Mouse (Mus musculus): ENCODE measurements around the gene Opcml. TPM values are rescaled to one million over a fixed set of nuclear protein-coding genes. Genes with fewer than 3 reads are reported as not detected.

Opcml gene
- total RNA-seq, 2 experiments from 2014 or later = 1.0 to 1.1 TPM

DNA sequence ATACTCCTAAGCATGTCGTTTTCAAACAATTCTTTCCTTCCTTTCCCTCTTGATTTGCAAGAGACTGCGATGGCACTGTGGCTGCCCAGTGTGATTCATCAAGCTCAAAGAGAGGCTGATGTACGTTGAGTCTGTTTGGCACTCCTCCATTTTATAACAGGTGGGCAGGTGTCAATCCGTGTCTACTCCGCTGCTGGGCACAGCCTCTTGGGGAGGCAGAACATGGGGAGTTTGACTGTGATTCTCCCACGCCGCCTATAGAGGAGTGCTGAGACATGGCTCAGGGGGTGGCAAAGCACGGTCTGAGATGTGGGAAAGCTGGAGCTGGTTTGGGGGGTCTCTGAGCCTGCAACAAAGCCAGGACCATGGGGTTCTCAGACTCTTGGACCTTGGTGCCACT lies 513.1 kb downstream of the Opcml start:
- DNase-seq = no peak
- intact Hi-C loops (cut with DNase I) = no loop called here

DNA sequence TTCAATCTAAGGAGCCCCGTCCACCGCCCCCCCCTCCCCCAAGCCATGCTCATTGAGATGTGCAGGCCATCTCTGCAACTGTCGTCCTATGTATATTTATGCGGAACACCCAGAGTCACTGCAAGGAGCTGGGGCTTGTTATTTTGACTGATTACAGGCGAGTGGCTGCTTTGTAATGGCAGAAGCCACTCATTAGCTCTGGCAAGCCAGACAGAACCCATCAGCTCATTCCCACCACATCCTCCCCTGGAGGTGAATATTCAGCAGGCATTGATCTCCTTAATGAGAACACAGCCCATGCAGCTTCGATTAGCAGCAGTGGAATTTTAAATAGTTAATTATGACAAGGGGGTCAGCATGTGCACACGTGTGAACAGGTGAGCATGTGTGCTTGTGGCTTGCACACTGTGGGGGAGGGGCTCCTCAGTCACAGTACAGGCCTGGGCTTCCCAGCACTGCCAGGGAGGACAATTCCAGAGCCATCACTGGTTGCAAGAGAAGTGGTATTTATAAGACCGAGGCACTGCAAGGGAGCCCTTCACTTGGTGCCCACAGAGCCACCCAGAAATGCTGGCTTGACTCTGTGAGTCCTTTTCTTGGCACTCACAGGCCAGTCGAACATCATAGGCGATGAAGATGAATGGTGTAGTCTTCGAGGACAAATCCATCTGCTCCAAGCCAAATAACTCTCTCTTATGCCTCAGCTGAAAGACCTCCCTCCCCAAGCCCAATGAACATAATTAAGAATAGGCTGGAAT lies 516.0 kb downstream of the Opcml start:
- DNase-seq = no peak
- intact Hi-C loops (cut with DNase I) = no loop called here

DNA sequence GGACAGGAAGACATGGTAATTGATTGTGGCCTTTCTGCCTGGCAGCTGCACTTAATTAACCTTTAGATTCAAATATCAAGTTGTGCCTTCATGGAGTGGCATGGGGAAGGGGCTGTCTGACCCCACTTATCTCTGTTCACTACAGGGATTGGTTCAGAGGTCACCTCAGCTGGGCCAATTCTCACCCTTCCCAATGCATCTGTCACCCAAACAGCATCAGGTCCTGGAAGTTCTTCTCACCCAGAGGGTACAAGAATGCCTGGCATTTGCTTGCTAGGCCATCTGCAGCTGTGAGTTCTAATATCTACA lies 516.5 kb downstream of the Opcml start:
- intact Hi-C loops (cut with DNase I) = no loop called here
- no peak for DNase-seq

DNA sequence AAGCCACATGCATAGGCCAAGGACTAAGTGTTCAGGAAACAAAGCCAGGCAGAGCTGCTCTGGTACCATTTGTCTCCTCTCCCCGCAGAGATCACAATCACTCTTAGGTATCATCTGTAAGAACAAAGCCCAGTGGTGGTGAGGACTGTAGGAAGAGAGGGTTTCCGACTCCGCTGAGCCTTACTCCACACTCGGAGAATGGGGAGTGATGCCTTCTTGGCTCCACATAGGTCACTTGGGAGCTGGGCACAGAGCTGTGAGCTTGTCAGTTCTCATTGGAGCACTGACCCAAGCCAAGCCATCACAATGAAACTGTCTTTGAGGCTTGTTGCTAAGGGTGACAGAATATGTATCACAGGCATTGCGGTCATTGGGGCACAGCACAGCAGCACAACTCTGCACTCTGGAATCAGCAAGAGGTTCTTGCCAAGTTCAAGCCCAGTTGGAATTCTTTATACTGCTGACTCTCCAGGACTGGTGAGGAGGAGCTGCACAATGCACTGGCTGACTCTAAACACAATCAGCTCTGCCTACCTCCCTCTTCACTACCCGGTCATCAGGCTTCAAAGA lies 517.0 kb downstream of the Opcml start:
- no peak for DNase-seq
- intact Hi-C loops (cut with DNase I) = no loop called here

DNA sequence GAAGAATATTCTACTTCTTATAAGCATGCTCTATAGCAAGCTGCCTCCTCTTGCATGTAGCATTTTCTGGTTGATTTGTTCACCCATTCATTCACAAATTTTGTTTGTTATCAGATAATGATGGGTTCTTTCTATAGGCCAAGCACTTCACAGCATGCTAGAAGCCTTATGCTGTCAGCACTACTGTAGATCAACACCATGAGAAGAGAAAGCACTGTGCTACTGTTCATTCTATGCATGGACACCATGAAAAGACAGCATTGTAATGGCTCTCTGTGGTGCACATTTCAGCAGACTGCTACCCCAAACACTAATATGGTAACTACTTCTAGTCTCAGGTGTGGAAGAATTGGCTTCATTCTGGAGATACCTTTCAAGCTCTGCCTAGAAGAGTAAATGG lies 527.3 kb downstream of the Opcml start:
- intact Hi-C loops (cut with DNase I) = no loop called here
- DNase-seq = no peak

DNA sequence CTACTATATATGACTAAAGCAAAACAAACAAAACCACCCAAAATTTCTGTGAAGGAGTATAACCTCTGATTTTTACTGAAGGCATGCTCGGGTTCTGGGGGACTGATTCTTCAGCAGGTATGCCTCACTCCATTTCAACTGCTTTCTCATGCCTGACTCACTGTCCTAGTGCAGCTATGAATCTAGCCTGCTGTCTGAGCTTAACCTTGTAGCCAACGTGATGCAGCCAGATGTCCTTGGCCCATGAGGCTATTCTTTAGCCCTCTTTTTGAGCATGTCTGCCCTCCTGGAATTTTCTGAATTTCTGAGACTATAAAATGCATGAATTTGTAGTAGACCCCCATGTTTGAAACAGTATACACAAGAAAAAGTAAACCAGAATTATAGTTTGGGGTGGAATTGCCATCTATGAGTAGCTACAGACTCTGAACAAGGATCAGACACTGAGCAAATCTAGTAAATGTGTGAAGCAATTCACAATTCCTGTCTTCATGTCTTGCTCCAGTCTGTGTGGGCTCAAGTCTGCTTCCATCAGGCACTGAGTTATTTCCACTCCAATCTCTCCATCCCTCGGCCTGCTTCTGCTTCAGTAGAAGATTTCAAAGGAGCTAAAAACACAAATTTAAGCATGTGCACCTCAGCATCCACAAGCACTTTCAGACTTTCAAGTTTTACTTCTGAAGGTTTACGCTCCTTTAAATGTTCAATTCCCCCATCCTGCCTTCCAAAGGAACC lies 528.6 kb downstream of the Opcml start:
- intact Hi-C loops (cut with DNase I) = no loop called here
- no peak for DNase-seq

DNA sequence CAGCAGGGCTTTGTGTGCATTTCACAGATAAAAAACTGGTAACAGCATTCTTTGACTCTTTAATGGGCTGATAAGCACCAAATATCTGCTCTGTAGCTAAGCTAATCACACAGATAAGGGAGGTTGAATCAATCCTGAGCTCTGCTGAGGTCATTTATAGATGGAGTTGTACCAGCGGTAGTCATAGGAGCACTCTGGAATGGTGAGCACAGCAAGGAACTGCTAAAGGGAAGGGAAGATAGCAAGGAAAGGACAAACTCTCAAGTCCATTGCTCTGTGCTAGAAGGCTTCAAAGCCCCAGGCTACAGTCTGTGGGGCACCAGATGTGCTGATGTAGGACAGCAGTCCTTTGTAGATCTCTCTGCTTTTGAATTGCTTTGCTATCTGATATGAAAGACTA lies 529.2 kb downstream of the Opcml start:
- intact Hi-C loops (cut with DNase I) = no loop called here

DNA sequence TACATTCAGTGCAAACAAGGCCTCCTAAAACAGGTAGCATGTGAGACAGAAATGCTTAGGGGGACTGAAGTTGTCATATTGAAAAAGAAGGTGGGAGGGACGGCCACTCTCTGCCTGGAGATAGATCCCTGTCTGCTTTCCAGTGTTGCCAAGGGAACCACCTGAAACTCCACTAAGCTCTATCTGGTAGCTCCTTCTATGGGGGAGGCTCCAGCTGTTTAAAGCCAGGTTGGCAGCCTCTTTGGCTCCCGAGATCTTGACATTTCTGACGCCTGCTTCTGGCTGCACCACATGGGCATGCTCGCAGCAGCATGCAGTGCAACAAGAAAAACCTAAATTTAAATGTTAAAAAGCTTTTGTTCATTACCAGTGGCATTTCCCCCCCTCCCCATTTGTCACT lies 537.4 kb downstream of the Opcml start:
- DNase-seq = no peak
- intact Hi-C loops (cut with DNase I) = loop anchor here (2.0 kb wide), 1 partner anchor 65 kb away; no protein-coding TSS in a partner anchor

More for the DNA sequence above, 529.2 kb downstream of the Opcml start:
- no peak for DNase-seq

DNA sequence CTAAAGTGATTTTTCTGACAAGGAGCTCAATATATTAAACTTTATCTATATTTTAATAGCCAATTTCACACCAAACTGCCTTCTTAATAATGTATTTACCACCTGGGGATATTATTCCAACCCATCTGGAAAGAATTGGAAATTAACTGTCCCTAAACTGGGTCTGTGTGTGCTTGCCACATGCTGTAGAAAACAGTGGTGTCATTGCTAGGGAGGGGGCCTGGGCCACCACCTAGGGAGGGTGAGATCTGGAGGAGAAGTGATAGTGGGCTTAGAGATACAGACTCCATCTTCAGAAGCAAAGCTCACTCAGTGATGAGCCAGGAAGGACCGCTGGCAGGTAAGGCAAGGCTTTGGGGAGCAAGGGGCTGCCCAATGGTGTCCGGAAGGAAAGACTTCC lies 537.9 kb downstream of the Opcml start:
- DNase-seq = no peak
- intact Hi-C loops (cut with DNase I) = loop anchor here (2.0 kb wide), 1 partner anchor 66 kb away; no protein-coding TSS in a partner anchor

DNA sequence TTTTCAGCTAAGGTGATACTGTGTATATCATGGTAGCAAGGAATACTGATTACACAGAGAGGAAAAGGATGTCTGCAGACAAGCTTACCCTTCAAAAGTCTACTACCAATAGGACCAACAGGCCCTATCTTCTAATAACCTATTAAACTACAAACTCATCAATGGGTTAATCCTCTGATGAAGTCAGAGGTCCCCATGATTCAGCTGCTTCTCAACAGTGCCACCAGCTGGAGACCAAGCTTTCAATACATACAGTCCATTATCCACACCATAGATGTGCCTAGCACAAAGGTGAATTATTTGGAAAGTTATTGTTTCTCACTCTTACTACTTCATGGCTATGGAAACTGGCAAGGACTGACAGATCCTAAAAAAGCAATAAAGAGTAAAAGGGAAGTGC lies 538.9 kb downstream of the Opcml start:
- DNase-seq = no peak
- intact Hi-C loops (cut with DNase I) = loop anchor here (2.0 kb wide), 1 partner anchor 67 kb away; no protein-coding TSS in a partner anchor

DNA sequence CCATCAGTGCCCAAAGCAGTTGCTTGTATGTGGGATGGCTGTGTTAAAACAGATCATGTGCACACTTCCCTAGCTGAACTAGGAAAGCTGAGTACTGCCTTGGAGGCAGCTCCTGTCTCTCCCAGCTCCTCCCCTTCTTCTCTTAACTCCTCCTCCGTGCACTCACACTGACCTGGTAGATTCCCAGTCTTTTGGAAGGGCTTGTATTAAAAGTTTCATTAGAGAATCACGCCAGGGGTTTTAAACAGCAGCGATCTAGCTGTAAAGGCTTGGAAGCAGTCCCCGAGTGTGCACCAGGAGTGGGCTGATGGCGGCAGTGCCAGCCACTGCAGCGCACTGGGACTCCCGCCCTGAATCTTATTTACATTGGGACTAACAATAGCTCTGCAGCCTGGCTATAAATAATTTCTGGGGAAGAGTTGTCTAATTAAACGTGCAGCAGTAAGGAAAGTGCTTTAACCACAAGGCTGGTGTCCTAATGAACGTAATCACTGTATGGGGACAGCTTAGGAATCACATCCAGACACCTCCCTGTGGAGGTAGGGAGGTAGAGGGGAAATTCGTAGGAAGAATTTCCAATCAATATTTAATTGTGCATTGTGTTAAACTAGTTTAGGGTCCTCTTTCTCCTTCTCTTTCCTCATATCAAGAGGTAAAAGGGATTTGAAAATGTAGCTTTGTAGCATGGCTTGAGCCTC lies 546.1 kb downstream of the Opcml start:
- intact Hi-C loops (cut with DNase I) = loop anchor here (10.0 kb wide), 1 partner anchor 1318 kb away; no protein-coding TSS in a partner anchor
- DNase-seq = peak in 1 of 2 experiments; percentile 4

DNA sequence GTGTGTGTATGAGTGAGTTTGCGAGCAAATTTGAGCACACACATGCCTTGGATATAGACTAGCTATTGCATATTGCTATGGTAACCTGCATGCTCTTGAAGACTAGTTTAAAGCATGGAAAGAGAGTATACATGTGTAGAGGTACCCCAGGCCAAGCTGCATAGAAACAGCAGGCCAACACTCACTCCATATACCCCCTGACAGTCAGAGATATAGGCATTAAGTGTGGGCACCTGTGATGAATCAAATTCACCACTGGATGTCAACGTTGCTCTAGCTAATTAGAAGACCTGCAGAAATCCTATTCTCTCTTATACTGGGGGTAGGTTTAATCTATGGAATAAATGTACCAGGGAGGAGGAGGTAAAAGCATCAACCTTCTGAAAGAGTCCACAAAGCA lies 547.3 kb downstream of the Opcml start:
- no peak for DNase-seq
- intact Hi-C loops (cut with DNase I) = loop anchor here (10.0 kb wide), 1 partner anchor 1317 kb away; no protein-coding TSS in a partner anchor

DNA sequence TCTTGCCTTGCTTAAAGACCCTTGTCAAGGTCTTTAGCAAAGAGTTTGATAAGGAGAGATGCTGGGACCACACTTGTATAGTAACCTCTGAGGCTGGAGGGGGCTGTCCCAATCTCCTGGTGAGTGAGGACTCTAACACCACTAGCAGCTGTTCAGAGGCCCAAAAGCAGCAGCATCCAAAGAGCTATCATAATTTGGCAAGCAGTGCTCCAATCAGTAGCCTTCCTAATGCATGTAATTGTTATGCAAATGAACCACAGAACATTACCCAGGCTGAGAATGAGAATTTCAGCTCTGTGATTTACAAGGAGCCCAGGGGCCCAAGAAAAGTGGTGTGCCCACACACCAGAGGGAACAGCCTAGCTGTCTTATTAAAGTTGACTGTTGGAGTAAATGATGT lies 564.4 kb downstream of the Opcml start:
- DNase-seq = no peak
- intact Hi-C loops (cut with DNase I) = no loop called here

DNA sequence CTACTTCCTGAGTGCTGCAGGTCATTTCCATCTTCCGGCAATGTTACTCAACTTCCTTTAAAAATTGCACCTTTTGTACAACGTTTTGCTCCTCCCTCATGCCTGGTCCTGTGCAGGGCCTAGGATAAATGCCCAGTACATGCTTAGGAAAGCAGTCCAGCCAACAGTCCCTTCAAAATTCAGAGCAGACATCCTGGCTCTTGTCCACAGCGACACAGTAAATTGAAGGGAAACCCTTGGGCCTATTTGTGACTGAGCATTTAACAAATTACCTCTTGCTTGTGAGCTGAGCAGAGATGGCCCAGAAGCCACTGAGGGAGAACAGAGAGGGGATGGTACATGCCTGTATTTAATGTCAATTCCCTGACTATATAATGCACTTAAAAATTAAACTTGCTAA lies 567.4 kb downstream of the Opcml start:
- intact Hi-C loops (cut with DNase I) = no loop called here
- DNase-seq = no peak

DNA sequence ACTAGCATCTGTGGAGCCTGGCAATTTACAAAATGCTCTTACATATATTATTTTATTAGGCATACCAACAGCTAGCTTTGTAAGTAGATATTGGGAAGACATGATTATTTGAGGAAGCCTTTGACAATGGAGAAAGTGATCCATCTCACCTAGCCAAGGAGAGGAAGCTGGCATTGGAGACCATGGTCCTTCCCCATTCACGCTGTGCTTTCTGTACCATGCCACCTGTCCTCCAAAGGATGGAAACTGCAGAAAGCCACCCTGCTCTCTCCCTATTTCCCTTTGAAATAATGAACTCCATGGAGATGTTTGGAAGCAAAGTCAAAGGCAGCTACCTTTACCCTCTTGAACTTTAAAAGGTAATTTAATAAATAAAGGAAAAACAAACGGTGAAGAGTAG lies 570.1 kb downstream of the Opcml start:
- no peak for DNase-seq
- intact Hi-C loops (cut with DNase I) = no loop called here

DNA sequence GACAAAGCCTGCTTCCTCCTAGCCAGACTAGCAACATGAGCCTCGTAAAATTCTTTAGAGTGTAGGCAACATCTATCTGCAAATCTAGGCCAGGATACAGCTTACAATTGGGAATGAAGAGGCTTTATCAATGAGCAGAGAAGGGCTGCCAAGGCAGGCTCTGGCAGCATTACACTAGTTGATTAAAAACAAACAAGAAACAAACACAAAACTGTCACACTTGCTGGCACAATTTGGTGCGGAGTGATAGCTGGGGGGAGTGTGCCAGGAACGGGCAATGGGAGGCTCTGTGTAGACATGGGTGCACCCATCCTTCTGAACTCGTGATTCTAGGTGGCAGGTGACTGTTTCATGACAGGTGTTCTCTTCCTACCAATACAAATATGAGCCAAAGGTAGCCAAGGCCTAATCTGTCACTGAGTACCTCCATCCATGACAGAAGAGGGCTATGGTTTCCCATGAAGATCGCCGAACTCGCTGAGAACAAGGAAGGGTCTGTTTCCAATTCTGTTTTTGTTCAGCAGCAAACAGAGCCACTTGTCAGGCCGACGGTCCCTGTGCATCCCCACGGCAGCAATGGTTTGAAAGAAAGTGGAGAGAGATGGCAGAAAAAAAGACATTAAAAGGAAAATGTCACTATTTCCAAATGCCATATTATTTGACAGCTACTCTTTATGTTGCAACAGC lies 574.0 kb downstream of the Opcml start:
- no peak for DNase-seq
- intact Hi-C loops (cut with DNase I) = no loop called here

DNA sequence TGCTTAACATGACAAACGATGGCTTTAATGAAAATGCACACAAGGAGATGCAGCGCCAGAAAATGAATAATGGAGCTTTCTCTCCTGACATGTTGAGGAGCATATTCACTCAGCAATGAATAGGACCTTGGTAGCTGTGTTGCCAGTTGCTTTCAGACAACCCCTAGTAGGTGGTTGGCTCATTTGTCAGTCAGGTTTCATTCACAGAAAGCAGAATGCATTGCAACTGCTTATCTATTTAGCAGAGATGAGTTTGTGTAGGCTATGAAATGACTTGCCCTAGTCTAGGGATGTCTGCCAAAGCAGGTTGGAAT lies 574.5 kb downstream of the Opcml start:
- intact Hi-C loops (cut with DNase I) = no loop called here
- no peak for DNase-seq

DNA sequence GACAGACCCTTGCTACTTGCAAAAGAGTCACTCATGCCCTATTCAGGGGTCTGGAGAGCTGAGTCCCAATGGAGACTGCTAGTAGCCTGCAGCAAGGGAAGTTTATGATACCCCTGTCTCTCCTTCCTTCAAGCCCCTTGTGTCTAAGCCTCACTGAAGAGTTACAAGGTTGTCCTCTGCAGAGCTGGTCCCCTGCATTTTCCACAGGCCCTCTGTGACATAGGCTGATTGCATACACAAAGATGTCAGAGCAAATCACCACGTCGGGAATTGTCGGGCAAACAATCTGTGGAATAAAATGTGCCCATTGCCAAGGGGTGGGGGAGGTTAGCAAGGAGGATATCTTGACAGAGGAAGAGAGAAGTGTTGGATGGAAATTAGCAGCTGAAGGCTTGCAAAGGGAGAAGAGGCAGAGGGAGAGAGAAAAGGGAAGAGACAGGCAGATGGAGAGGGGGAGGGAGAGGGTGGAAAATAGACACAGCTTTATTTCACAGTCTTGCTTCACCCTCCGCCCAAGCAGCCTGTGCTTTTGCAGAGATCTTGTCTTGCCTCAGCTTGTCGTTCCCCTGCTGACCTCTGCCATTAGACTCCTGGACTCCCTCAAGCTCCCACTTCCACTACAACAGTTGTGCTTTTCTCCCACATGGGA lies 596.1 kb downstream of the Opcml start:
- intact Hi-C loops (cut with DNase I) = no loop called here
- no peak for DNase-seq

DNA sequence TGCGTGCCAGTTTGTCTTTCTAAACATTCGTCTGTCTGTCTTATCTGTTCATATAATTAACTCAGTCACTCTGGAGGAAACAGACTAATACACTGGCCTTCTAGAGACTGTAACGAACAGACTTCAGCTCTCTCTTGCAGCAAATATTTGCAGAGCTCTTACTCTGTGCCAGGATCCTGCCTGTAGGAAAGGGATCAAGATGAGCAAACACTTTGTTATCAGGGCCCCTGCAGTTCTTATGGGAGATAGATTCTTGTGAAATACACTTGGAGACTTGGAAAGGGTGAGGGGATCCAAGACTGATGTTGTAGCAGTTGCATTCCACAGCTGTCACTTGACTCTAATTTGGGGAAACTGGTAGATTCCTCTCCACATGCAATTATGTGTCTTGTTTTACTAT lies 604.6 kb downstream of the Opcml start:
- intact Hi-C loops (cut with DNase I) = no loop called here
- no peak for DNase-seq

DNA sequence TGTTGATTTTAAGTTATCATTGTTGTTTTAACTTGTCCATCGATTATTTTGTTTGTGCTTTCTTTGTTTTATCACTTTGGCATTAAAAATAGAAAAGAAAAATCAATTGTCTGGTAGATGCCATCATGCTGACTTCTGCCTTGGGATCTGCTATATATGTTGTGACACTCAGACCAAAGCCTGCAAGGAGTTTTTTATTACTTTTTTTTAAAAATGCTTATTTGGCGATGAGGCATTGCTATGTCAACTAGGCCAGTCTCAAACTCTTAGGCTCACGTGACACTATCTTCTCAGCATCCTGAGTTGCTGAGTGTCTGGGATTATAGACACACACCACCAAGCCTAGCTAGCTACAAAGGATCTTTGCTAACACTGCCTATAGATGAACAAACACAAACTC lies 605.1 kb downstream of the Opcml start:
- DNase-seq = no peak
- intact Hi-C loops (cut with DNase I) = no loop called here

Data from heart, postnatal 14 days (tissue).